Mouse (Mus musculus) lung, adult 2 months (tissue): Measurements from ENCODE around the gene Sumo2. TPM values are rescaled to one million over a fixed set of nuclear protein-coding genes. Genes with fewer than 3 reads are reported as not detected.
A peak's percentile ranks its signal among the peaks of the same experiment; 100 is the strongest.

ENCODE experiments used
- DNase-seq: peaks from one replicate; pipeline ENCODE4 v3.0.0; 2022
- H3K4me1 ChIP-seq: fragments of 200-500 bp; 2 replicates; pipeline ENCODE4 v1.6.1; 2011; ENCODE audit warnings: low read length; ENCODE audit not compliant: control insufficient read depth, insufficient read depth
- H3K4me3 ChIP-seq: fragments of 200-500 bp; replicated peaks from 2 replicates; pipeline ENCODE3; 2011; ENCODE audit warnings: low read depth, mild to moderate bottlenecking, control low read depth, low read length; ENCODE audit errors: extremely low read depth
- CTCF ChIP-seq: fragments of 200-500 bp; IDR thresholded peaks from 2 replicates; pipeline ENCODE4 v1.5.1; 2011; ENCODE audit warnings: mild to moderate bottlenecking, low read length, control low read depth; ENCODE audit not compliant: insufficient read depth
- POLR2A ChIP-seq: fragments of 200-500 bp; IDR thresholded peaks from 2 replicates; pipeline ENCODE4 v1.6.1; 2011; ENCODE audit warnings: low read depth, mild to moderate bottlenecking, control low read depth, low read length, borderline replicate concordance; ENCODE audit errors: extremely low read depth
- whole genome bisulfite sequencing: fragments of 180-500 bp; shearing (Covaris S2); methylation state at CpG from one replicate; pipeline ENCODE4 v1.1.7; 2018; 5-methylcytosine and 5-hydroxymethylcytosine counted together
- polyA plus RNA-seq: library from polyadenylated mRNA; depleted of rRNA; stranded (reverse); fragments of >200 nt; gene quantifications from 2 replicates; pipeline ENCODE4 v1.2.3, GENCODE M21; 2012

Sumo2 gene
- polyA plus RNA-seq, 1 experiment = 67.9 TPM

GRCm38 (mm10) chr11:115520218-115520617 lies 15.9 kb downstream of the Sumo2 start:
- TF ChIP-seq CTCF (no peak), POLR2A (no peak)
- DNase-seq = no peak
- H3K4me1 ChIP-seq = no peaks in the 10 kb centered on the region
- H3K4me3 ChIP-seq = no peak overlapping the region
- WGBS = 77% methylated on average over 2 of the region's 2 CpGs

GRCm38 (mm10) chr11:115519581-115519980 lies 16.5 kb downstream of the Sumo2 start:
- TF ChIP-seq CTCF (no peak), POLR2A (no peak)
- DNase-seq = no peak
- WGBS = 75% methylated on average over 3 of the region's 3 CpGs

GRCm38 (mm10) chr11:115518693-115519092 lies 17.4 kb downstream of the Sumo2 start:
- no peak for DNase-seq
- 68% methylated on average over 9 of the region's 9 CpGs for WGBS
- no peak for TF ChIP-seq POLR2A
- TF ChIP-seq CTCF = no peak
- Histone ChIP-seq H3K4me3 (no peak overlapping the region), H3K4me1 (no peaks in the 10 kb centered on the region)

More at GRCm38 (mm10) chr11:115519581-115519980, 16.5 kb downstream of the Sumo2 start:
- no peaks in the 10 kb centered on the region for H3K4me1 ChIP-seq
- H3K4me3 ChIP-seq = no peak overlapping the region

- Histone ChIP-seq H3K4me1 (peaks cover 2% of the 10 kb centered on the region; the same call in 1 of the 2 replicates), H3K4me3 (no peak overlapping the region)
- TF ChIP-seq POLR2A (no peak), CTCF (no peak)
- DNase-seq = no peak
- 70% methylated on average over 5 of the region's 5 CpGs for WGBS
Observed at GRCm38 (mm10) chr11:115516942-115517341, 19.1 kb downstream of the Sumo2 start.

- WGBS = 60% methylated on average over 6 of the region's 6 CpGs
- DNase-seq = no peak
- Histone ChIP-seq H3K4me1 (peaks cover 2% of the 10 kb centered on the region), H3K4me3 (no peak overlapping the region)
- no peak for TF ChIP-seq POLR2A
- TF ChIP-seq CTCF = no peak
Observed at GRCm38 (mm10) chr11:115515021-115515420, 21.1 kb downstream of the Sumo2 start.

GRCm38 (mm10) chr11:115514238-115514663 lies 21.8 kb downstream of the Sumo2 start, which contains the start of gene Jpt1:
Jpt1 (minus strand) TSS chr11:115514387.
- under 1% methylated on average over 24 of the region's 24 CpGs for WGBS
- DNase-seq = peak; percentile 97
- no peak for TF ChIP-seq CTCF
- peak; percentile 99 for TF ChIP-seq POLR2A
- Histone ChIP-seq H3K4me3 (peak within 1 kb of the TSS; percentile 94), H3K4me1 (peaks cover 7% of the 10 kb centered on the region)

- Histone ChIP-seq H3K4me3 (peak overlapping the region; percentile 94), H3K4me1 (peaks cover 7% of the 10 kb centered on the region)
- peak; percentile 57 for DNase-seq
- no peak for TF ChIP-seq CTCF
- under 1% methylated on average over 57 of the region's 57 CpGs for WGBS
Observed at GRCm38 (mm10) chr11:115513271-115514237, 22.5 kb downstream of the Sumo2 start.

GRCm38 (mm10) chr11:115512407-115513183 lies 23.5 kb downstream of the Sumo2 start:
- WGBS = 18% methylated on average over 8 of the region's 8 CpGs
- peak; percentile 23 for DNase-seq
- peak overlapping the region; percentile 94 for H3K4me3 ChIP-seq
- TF ChIP-seq CTCF = no peak
- no peak for TF ChIP-seq POLR2A
- peaks cover 7% of the 10 kb centered on the region for H3K4me1 ChIP-seq

- peaks cover 7% of the 10 kb centered on the region for H3K4me1 ChIP-seq
- no peak for TF ChIP-seq POLR2A
- TF ChIP-seq CTCF = no peak
- H3K4me3 ChIP-seq = no peak overlapping the region
- DNase-seq = no peak
- WGBS = 33% methylated on average over 3 of the region's 3 CpGs
Observed at GRCm38 (mm10) chr11:115512004-115512403, 24.1 kb downstream of the Sumo2 start.
